Mouse (Mus musculus): ENCODE measurements around the gene Xylt1.

Gene Xylt1

DNA sequence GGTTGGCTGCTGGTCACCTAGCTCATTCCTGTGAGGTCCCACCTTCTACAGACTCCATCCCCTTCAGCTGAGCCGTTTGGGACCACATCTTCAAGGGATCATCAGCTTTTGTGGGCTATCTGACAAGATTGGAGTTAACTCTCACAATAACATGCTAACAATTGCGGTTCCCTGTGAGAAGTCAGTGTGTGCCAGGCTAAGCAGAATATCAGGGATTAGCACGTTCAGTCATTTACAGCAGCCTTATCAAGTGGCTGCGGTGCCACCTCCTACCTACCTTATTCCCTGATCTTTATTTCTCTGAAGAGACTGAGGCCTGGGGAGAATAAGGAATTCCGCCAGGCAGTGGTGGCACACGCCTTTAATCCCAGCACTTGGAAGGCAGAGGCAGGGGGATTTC is 13.6 kb downstream of the Xylt1 start:
- DNase-seq (ENCODE audit: low spot score in 2 of 2), result no peak

DNA sequence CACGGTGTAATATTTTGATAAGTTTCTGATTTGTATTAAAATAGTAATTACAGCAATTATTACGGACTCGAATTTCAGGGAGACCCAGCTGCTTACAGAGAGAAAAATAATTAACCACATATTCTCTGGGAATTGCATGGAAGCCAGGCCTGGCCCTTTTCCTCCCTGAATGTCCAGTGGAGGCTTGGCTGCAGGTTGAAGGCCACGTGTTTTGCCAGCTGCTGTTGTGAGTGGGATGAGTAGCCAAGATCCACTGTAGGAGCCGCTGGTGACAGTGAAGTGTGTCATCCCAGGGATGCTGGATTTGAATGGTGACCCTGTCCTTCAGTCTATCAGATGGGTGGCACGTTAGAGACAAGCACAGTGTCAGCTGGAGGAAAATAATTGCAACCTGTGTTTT is 14.7 kb downstream of the Xylt1 start:
- no peak for DNase-seq (ENCODE audit: low spot score in 2 of 2)

- no peak for DNase-seq (ENCODE audit: low spot score in 2 of 2)
Observed at GRCm38 (mm10) chr7:117397877-117398276, 17.1 kb downstream of the Xylt1 start.

GRCm38 (mm10) chr7:117399971-117400370 is 19.2 kb downstream of the Xylt1 start:
- no peak for DNase-seq (ENCODE audit: low spot score in 2 of 2)

- DNase-seq (ENCODE audit: low spot score in 2 of 2), result no peak
Observed at GRCm38 (mm10) chr7:117401581-117401980, 20.8 kb downstream of the Xylt1 start.

DNA sequence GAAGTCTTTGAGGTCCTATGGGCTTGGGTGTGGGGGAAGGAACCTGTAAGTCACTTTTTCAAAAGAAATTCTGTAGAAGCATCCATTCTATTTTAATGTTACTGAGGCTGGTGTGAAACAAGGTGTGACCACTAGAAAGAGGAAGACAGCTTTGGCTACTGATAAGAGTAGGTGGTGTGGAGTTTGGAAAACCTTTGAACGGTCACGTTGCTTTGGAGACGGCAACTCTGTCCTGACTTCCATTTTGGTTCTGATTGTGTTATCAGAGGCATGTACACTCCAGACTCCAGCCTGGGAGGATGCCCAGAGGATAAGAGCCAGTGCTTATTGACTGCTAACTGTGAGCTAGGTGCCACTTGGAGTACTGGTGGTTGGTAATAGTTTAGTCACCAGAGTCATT is 25.6 kb downstream of the Xylt1 start:
- DNase-seq (ENCODE audit: low spot score in 2 of 2), result no peak

DNA sequence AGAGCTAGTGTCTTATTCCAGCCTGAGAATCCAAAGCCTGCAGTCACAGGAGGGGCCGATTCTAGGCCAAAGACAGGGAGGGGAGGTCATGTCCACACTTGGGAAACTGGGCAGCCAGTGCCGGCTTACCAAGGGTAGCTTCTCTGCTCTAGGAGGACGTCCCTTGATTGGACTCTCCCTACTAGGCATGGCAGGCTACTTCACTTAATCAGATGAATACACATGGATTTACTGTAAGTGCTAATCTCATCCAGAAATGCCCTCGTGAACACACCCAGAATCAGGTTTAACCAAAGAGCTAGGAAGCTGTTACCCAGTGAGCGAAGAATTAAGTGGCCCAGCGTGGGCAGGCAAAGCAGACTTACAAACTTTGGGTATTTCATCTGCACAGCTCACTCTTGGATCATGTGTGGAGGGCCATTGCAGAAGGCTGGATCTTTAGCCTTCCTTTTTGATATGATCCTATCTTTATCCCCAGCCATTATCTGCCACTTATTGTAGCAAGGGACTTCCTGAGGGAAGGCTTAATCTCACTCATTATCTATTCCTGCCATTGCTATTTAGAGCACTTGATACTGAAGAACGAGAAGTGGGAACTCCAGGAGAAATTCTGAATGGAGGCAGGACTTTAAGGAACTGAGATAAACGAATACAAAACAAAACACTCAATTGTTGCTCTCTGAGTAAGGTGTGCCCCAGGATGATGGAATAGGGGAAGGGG is 28.6 kb downstream of the Xylt1 start:
- no peak for DNase-seq (ENCODE audit: low spot score in 2 of 2)

- no peak for DNase-seq (ENCODE audit: low spot score in 2 of 2)
Observed at GRCm38 (mm10) chr7:117411874-117412273, 31.1 kb downstream of the Xylt1 start.

GRCm38 (mm10) chr7:117412405-117412804 is 31.6 kb downstream of the Xylt1 start:
- no peak for DNase-seq (ENCODE audit: low spot score in 2 of 2)

- DNase-seq (ENCODE audit: low spot score in 2 of 2), result peak in 1 of 2 experiments; percentile 75
Observed at GRCm38 (mm10) chr7:117414341-117415008, 33.7 kb downstream of the Xylt1 start.

DNA sequence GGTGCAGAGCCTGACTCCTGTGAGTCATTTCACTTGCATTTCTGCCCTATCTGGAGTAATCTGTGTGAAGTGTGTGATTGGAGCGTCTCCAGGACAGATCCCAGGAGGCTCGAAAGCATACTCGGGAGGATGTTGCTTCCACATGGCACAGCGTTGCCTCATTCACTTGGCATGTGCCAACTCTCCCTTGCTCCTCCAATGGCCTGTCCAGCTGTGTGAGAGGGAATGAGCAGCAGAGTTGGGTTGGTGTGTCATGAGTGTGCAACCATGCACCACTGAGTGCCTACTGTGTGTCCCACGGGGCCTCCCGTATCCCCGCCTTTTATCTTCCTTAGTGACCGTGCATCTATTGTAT is 34.2 kb downstream of the Xylt1 start:
- no peak for DNase-seq (ENCODE audit: low spot score in 2 of 2)

DNA sequence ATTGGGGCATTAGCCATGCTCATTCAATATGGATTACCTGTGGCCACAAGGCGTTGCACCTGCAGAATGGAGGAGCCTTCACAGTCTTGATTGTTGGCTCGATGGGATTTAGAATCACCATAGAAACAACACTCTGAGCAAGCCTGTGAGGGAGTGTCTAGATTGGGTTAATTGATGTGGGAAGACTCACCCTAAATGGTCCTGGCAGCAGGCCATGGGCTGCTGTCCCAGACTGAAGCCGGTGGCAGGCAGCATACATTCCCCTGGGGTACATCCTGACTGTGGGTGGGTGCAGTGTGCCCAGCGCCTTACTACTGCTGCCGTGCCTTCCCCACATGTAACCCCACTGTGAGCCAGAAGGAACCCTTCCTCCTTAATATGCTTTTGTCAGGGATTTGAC is 38.3 kb downstream of the Xylt1 start:
- no peak for DNase-seq (ENCODE audit: low spot score in 2 of 2)

- no peak for DNase-seq (ENCODE audit: low spot score in 2 of 2)
Observed at GRCm38 (mm10) chr7:117419846-117420245, 39.1 kb downstream of the Xylt1 start.

GRCm38 (mm10) chr7:117420301-117420700 is 39.5 kb downstream of the Xylt1 start:
- DNase-seq (ENCODE audit: low spot score in 2 of 2), result no peak

GRCm38 (mm10) chr7:117420836-117421566 is 40.2 kb downstream of the Xylt1 start:
- DNase-seq (ENCODE audit: low spot score in 2 of 2), result no peak

- DNase-seq (ENCODE audit: low spot score in 2 of 2), result no peak
Observed at GRCm38 (mm10) chr7:117424841-117425240, 44.1 kb downstream of the Xylt1 start.

DNA sequence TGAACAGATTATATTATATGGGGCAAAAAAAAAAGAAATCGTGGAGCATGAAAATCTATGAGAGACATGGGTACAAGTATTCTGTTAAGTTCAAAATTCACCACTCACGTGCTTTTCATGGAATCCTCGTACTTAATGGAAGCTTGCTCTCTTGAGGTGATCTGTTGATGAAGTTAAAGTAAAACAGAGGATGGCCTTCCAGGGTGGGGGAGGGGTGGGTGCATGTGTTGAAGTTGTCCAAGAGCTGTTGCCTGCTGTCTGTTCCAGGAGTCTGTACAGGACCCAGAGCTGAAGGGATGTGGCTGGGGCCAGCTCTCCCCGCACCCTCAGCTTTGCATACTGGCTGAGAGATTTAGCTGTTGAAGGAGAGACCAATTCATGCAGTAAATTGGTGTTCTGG is 45.6 kb downstream of the Xylt1 start:
- no peak for DNase-seq (ENCODE audit: low spot score in 2 of 2)

- no peak for DNase-seq (ENCODE audit: low spot score in 2 of 2)
Observed at GRCm38 (mm10) chr7:117428690-117429224, 48.0 kb downstream of the Xylt1 start.

GRCm38 (mm10) chr7:117429483-117429882 is 48.7 kb downstream of the Xylt1 start:
- no peak for DNase-seq (ENCODE audit: low spot score in 2 of 2)

- no peak for DNase-seq (ENCODE audit: low spot score in 2 of 2)
Observed at GRCm38 (mm10) chr7:117429895-117430294, 49.1 kb downstream of the Xylt1 start.

DNA sequence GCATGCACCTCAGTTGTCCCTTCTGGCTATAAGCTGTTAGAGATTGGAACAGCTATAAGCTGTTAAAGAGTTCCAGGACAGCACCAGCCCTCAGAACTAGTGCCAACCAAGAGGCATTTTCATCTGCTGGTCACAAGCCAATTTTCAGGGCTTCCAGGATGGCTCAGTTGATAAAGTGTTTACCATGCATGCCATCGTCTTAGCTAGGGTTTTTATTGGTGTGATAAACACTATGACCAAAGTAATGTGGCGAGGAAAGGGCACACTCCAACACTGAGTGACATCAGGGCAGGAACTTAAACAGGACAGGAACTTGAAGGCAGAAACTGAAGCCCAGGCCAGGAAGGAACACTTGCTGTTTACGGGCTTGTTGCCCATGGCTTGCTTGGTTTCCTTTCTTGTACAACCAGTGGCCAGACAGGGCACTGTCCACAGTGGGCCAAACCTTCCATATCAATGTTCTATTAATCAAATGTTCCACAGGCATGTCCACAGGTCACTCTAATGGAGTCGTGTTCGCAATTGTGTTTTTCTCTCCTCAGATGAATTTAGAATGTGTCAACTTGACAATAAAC is 49.7 kb downstream of the Xylt1 start:
- DNase-seq (ENCODE audit: low spot score in 2 of 2), result no peak

DNA sequence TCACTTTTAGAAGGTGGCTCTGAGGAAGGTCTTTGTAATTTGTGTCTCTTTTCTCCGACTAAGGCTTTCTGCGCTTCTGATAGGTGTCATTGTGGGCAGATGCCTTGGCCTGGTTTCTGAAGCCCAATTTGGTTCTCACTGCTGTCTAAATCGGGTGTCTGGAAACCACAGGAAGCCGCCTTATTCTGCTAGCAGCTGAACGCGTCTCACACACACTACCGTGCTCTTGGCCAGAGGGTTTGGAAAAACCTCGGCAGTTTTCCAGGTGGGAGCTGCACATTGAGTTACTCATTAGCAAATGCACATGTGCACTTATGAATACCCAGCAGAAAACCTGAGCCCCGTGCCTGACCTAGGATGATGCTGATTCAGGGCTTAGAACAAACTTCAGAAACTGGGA is 52.9 kb downstream of the Xylt1 start:
- DNase-seq (ENCODE audit: low spot score in 2 of 2), result peak in 1 of 2 experiments; percentile 68

Measured in left cerebral cortex, adult 9 months (tissue).